In the genomic region with DNA sequence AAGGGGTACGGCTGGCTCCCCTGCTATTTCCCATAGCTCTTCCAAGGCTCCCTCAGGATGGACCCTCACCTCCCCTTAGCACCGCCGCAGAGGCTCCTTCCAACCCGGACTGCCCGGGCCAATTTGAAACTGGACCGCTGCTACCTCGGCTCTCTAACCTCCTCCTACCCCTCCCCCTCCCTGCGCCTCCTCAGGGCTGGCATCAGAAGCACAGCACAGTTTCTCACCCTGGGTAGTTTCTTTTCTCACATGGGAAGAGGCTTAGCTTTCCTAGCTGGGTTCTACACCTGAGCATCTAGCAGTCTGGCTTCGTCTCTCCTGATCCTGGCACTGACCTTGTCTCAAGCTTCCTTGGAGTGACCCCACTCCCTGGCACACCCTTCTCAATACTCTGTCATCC, we compare ENCODE assay signal across 16 mouse cellular contexts. TPM values are rescaled to one million over a fixed set of nuclear protein-coding genes. Genes with fewer than 3 reads are reported as not detected.
DNase-seq lines count a peak whose midpoint lies in the region; ATAC-seq and TF ChIP-seq lines count a peak whose summit lies in the region.
"Had no signal": no experiment of that assay in that cellular context is flagged by ENCODE, and none has a peak within 500 bp of the region (broad histone marks: within the 10 kb centered on the region; RNA-seq: fewer than 3 reads in every experiment).

No protein-coding gene starts in this region.

- TF ChIP-seq EP300 in heart, postnatal 0 days (IDR thresholded peaks at IDR 0.05; ENCODE audit: low read depth) = no peak

- no peak for TF ChIP-seq CTCF in heart, postnatal 0 days (IDR thresholded peaks at IDR 0.05; ENCODE audit: low read depth)

- in situ Hi-C loops in ES-E14 (cut with MboI; ENCODE audit: low sequenced_read_pairs in 2 of 2, unreplicated experiment in 2 of 2) = no loop called here

- no peak overlapping the region for H3K27ac ChIP-seq in heart, postnatal 0 days (ENCODE audit: low read depth)
- H3K27ac ChIP-seq in ES-E14 (ENCODE audit: insufficient read depth, low read depth, low read length, poor library complexity, severe bottlenecking) = no peak overlapping the region
- H3K27ac ChIP-seq in embryonic facial prominence, embryonic 14.5 days (replicated peaks; ENCODE audit: low read depth, low read length) = no peak overlapping the region
- H3K27ac ChIP-seq: hindbrain, embryonic 14.5 days had no signal

- H3K4me3 ChIP-seq in heart, postnatal 0 days (ENCODE audit: low read depth, low read length) = no peak overlapping the region
- peak overlapping the region; percentile 16 to 54; a peak in 3 of 4 replicates for H3K4me3 ChIP-seq in ES-E14 (ENCODE audit: insufficient read depth in 1 of 2, low read depth in 1 of 2, low read length in 2 of 2, poor library complexity in 1 of 2, severe bottlenecking in 1 of 2)
- H3K4me3 ChIP-seq in embryonic facial prominence, embryonic 14.5 days (ENCODE audit: low read depth, low read length) = no peak overlapping the region

- H3K4me2 ChIP-seq in heart, postnatal 0 days (ENCODE audit: low read depth, low read length) = peak overlapping the region; percentile 11; the same call in 1 of the 2 replicates
- H3K4me2 ChIP-seq in embryonic facial prominence, embryonic 14.5 days (ENCODE audit: low read depth, low read length) = peak overlapping the region; percentile 26; the same call in 1 of the 2 replicates
- H3K4me2 ChIP-seq: hindbrain, embryonic 14.5 days had no signal

- no peaks in the 10 kb centered on the region for H3K9me3 ChIP-seq in heart, postnatal 0 days (replicated peaks; ENCODE audit: control insufficient read depth, low read length)
- H3K9me3 ChIP-seq in ES-E14 (ENCODE audit: control insufficient read depth, insufficient read depth, low read depth, low read length) = no peaks in the 10 kb centered on the region
- H3K9me3 ChIP-seq in embryonic facial prominence, embryonic 14.5 days (ENCODE audit: control insufficient read depth, low read length) = no peaks in the 10 kb centered on the region

- no peak for DNase-seq in heart, postnatal 0 days (ENCODE audit: low spot score)
- DNase-seq in heart, adult 9 months (ENCODE audit: low spot score in 2 of 2) = no peak
- DNase-seq in ES-E14 (ENCODE audit: low read depth, low spot score) = no peak
- DNase-seq in embryonic facial prominence, embryonic 14.5 days (ENCODE audit: low spot score) = no peak
- peak; percentile 50 to 71 for DNase-seq in kidney, postnatal 36 days
- no peak for DNase-seq in left cerebral cortex, adult 9 months (ENCODE audit: low spot score in 2 of 2)
- no peak for DNase-seq in right cerebral cortex, adult 2 months (ENCODE audit: low spot score in 2 of 2)
- DNase-seq: adrenal gland, postnatal 14 days; gastrocnemius, postnatal 25 days; liver, postnatal 0 days had no signal

- H3K27me3 ChIP-seq in heart, postnatal 0 days (ENCODE audit: control insufficient read depth, insufficient read depth, low read length) = no peaks in the 10 kb centered on the region
- no peaks in the 10 kb centered on the region; the same call in 1 of the 2 replicates for H3K27me3 ChIP-seq in embryonic facial prominence, embryonic 14.5 days (replicated peaks; ENCODE audit: control insufficient read depth, insufficient read depth, low read length)
- H3K27me3 ChIP-seq: CH12.LX had no signal

- H3K36me3 ChIP-seq in heart, postnatal 0 days (replicated peaks; ENCODE audit: control insufficient read depth, insufficient read depth, low read length) = no peaks in the 10 kb centered on the region
- no peaks in the 10 kb centered on the region for H3K36me3 ChIP-seq in ES-E14 (ENCODE audit: control insufficient read depth, insufficient read depth, low read length, poor library complexity, severe bottlenecking)
- H3K36me3 ChIP-seq in embryonic facial prominence, embryonic 14.5 days (ENCODE audit: control insufficient read depth, insufficient read depth, low read length) = no peaks in the 10 kb centered on the region

- 21% methylated on average over 9 of the region's 9 CpGs for WGBS in heart, postnatal 0 days
- 11% methylated on average over 6 of the region's 9 CpGs for WGBS in embryonic facial prominence, embryonic 14.5 days

- no peak for ATAC-seq in heart, postnatal 0 days (ENCODE audit: insufficient read depth, low read depth)
- ATAC-seq in embryonic facial prominence, embryonic 14.5 days (ENCODE audit: low read depth) = no peak
- ATAC-seq: forebrain, embryonic 14.5 days; liver, postnatal 0 days had no signal

- H3K4me1 ChIP-seq in heart, postnatal 0 days (ENCODE audit: control insufficient read depth, insufficient read depth) = 0 out of 2 replicates have a peak, but pooled peaks cover 5% of the 10 kb centered on the region
- peaks cover 2 to 14% of the 10 kb centered on the region in 2 experiments; a peak in 2 of 4 replicates for H3K4me1 ChIP-seq in ES-E14 (ENCODE audit: control insufficient read depth in 2 of 2, insufficient read depth in 2 of 2, low read length in 2 of 2, poor library complexity in 1 of 2)
- H3K4me1 ChIP-seq in embryonic facial prominence, embryonic 14.5 days (ENCODE audit: control insufficient read depth, insufficient read depth, low read length) = 0 out of 2 replicates have a peak, but pooled peaks cover 6% of the 10 kb centered on the region

- H3K9ac ChIP-seq in heart, postnatal 0 days (replicated peaks; ENCODE audit: low read depth, low read length) = no peak overlapping the region
- H3K9ac ChIP-seq in ES-E14 (ENCODE audit: insufficient read depth, low read depth, low read length, poor library complexity, severe bottlenecking) = no peak overlapping the region
- no peak overlapping the region for H3K9ac ChIP-seq in embryonic facial prominence, embryonic 14.5 days (ENCODE audit: low read depth, low read length)
- H3K9ac ChIP-seq: hindbrain, embryonic 14.5 days; liver, postnatal 0 days had no signal

TF ChIP-seq in ES-E14, 5 proteins besides CTCF, POLR2A, EP300 and RAD21:
- no peak for TF ChIP-seq MAFK (IDR thresholded peaks at IDR 0.05; ENCODE audit: insufficient read depth, low read depth, low read length)
- no peak for TF ChIP-seq ZNF384 (IDR thresholded peaks at IDR 0.05; ENCODE audit: low read depth, low read length)
- no peak for TF ChIP-seq CHD2 (IDR thresholded peaks at IDR 0.05; ENCODE audit: low read depth, low read length)
- no peak for TF ChIP-seq ZC3H11A (IDR thresholded peaks at IDR 0.05; ENCODE audit: borderline replicate concordance, low read depth, low read length)
- TF ChIP-seq HCFC1 (IDR thresholded peaks at IDR 0.05; ENCODE audit: borderline replicate concordance, insufficient read depth, low read length) = no peak

RNA-seq across cellular contexts. Expression of gene Tmem213, which starts 0.8 kb away (rescaled TPM):
- total RNA-seq in heart, postnatal 0 days (2014; rRNA removed; ENCODE audit: low replicate concordance) = not detected in 2 replicates
- not detected in 2 replicates for polyA plus RNA-seq in heart, postnatal 0 days (2015; fragmentation: Nextera tagmentation; extraction: Ambion mirVana)
- 1.0 TPM in 1 of 2 replicates, not detected in the other for total RNA-seq in ES-E14 (2012; rRNA removed)
- 2.7 and 3.2 TPM in 2 replicates for polyA plus RNA-seq in embryonic facial prominence, embryonic 14.5 days (2014; fragmentation: Nextera tagmentation; extraction: Ambion mirVana)
- total RNA-seq: adrenal gland, postnatal 14 days; CH12.LX; gastrocnemius, postnatal 25 days; left cerebral cortex, adult 8-10 months had no signal
- polyA plus RNA-seq: cortical plate, adult 2 months; forebrain, embryonic 14.5 days; hindbrain, embryonic 14.5 days; liver, postnatal 0 days; testis, adult 2 months had no signal

RNA-seq across cellular contexts. Expression of gene Atp6v0a4, which starts 14.5 kb away (rescaled TPM):
- total RNA-seq in heart, postnatal 0 days (2014; rRNA removed; ENCODE audit: low replicate concordance) = 0.04 TPM in 1 of 2 replicates, not detected in the other
- polyA plus RNA-seq in heart, postnatal 0 days (2015; fragmentation: Nextera tagmentation; extraction: Ambion mirVana) = 0.04 and 0.12 TPM in 2 replicates
- total RNA-seq in ES-E14 (2012; rRNA removed) = 2.7 and 6.3 TPM in 2 replicates
- polyA plus RNA-seq in embryonic facial prominence, embryonic 14.5 days (2014; fragmentation: Nextera tagmentation; extraction: Ambion mirVana) = 0.97 and 3.1 TPM in 2 replicates
- total RNA-seq: CH12.LX had no signal
- polyA plus RNA-seq: forebrain, embryonic 14.5 days had no signal

Comparison
In these comparisons a context has a peak if more than half of its experiments do, and no peak if none do; other contexts are left out.
1. DNase-seq: peak in kidney, postnatal 36 days (2 of 2); none in heart, postnatal 0 days (single experiment), heart, adult 9 months (0 of 2), ES-E14 (single experiment), embryonic facial prominence, embryonic 14.5 days (single experiment), left cerebral cortex, adult 9 months (0 of 2) and right cerebral cortex, adult 2 months (0 of 2).
2. H3K4me3 ChIP-seq: peak in ES-E14 (2 of 2); none in heart, postnatal 0 days (single experiment) and embryonic facial prominence, embryonic 14.5 days (single experiment).